Mouse (Mus musculus): ENCODE measurements at regions not wholly inside any gene's neighbourhood (a gene's known extent, or its start where the extent isn't known, plus 50 kb on each side); places are given as distances from the start of the nearest gene placed in this dataset.
"Not testable (repeated sequence)": the region's sequence is repeated elsewhere in the genome, so short reads cannot be mapped to it uniquely, and the experiment has no call there.

DNA sequence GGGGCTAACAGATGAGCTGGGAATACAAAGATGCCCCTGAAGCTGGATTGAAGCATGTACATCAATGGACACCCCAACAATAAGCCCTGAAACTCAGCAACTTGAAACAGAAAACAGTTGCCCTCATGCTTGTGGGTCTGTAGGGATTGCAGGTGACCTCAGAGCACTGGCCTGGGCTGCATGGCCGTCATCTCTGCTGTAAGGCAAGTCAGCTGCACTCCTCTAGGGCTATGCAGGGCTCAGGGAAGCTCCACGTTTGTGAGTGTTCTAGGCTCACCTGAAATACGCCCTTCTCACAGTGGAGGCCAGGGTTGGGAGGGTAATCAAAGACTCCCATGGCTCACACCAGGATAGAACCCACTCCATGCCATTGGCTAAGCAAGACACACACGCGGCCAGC, 292.2 kb upstream of the Kdm8 start:
- DNase-seq (ENCODE audit: low spot score in 2 of 2), result no peak

DNA sequence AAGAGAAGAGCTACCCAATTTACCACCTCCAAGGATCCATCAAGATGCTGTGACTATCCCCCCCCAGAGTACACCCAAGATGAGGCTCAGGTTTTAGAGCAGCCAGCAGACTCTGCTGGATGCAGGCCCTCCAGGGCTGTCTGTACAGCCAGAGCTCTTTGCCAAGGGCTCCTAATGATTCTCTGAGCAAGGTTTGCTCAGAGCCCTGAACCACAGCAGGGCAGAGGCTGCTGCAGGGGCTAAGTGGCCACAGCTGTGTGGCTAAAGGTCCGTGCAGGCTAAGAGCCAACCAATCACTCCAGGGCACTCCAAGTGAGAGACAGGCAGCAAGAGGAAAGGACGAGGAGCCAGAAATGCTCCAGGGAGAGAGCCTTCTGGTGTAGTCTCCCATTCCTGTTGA, 289.2 kb upstream of the Kdm8 start:
- no peak for DNase-seq (ENCODE audit: low spot score in 2 of 2)

DNA sequence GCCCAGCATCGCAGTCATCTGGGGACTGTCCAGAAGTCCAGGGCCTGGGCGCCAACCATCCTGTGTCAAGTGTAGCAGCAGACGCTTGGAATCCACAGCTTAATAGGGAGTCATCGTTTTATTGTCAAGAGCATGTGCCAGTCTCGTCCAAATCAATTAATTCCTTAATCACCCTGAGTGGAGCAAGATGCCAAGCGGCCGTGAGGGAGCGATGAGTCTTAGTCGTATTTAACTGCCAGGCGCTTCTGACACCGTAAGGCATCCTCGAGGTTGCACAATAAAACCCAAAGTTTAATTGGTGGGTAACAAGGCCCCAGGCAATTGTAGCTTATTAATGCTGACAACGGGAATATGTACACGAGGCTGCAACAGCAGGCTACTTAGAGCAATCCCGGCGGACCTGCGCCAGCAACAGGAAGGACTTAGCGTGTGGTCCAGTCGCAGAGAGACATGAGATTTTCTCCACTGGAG, 277.6 kb upstream of the Kdm8 start:
- no peak for DNase-seq (ENCODE audit: low spot score in 2 of 2)

DNA sequence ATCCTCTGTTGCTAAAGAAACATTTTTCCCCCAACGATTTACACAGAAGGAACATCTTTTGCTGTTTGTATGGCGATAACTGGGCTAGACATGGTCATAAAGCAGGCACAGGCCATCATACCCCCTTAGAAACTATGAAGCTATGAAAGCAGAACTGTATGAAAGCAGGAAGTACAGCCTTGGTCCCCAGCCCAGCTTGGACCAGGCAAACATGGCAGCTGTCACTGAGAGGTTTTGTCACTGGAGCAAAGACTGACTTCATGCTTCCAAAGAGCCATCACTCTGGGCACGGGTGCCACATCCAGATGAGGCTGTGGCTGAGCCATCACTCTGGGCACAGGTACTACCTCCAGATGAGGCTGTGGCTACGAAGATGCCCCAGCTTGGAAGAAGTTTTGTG, 276.8 kb upstream of the Kdm8 start:
- no peak for DNase-seq (ENCODE audit: low spot score in 2 of 2)

DNA sequence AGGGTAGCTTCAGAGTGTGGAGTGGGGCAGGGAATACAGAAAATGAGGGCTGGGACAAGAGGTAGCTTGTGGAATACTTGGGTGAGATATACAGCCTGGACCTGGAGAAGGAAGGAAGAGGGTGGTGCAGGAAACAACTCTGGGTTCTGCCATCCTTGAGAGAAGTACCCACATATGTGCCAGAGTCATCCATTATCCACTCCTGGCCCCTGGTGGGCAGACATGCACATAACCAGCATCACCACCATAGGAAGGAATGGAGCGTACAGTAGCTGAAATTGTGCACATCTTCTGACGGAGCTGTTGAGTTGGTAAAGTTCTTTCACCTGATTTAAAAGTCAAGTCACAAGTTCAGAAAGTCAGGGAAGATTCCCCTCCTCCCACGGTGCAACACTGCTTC, 262.9 kb upstream of the Kdm8 start:
- peak; percentile 43 to 59 for DNase-seq (ENCODE audit: low spot score in 2 of 2)

DNA sequence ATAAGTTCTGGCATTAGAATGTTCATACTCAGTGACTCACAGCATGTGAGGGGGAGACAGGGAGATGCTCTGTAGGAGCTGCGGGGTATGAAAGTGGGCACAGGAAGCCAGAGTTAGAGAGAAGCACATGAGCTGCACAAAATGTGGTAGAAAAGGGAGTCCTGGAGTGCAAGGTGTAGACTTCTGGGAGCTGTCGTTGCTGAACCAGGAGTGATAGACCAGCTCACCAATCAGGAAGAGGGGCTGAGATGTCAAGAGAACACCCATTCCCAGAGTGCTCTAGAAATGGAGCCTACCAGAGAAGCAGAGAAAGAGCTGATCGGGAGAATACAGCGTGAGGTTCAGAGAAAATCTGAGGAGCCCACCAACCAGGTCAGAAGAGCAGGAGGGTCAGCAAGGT, 262.2 kb upstream of the Kdm8 start:
- peak; percentile 10 to 16 for DNase-seq (ENCODE audit: low spot score in 2 of 2)

DNA sequence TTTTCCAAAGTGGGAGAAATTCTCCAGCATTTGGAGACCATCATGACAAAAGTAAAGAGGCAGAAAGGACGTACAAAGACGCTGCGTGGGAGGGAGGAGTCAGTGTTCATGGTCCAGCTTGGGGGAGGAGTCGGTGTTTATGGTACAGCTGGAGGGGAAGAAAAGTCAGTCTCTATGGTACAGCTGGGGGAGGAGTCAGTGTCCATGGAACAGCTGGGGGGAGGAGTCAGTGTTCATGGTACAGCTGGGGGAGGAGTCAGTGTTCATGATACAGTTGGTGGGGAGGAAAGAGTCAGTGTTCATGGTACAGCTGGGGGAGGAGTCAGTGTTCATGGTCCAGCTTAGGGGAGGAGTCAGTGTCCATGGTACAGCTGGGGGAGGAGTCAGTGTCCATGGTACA, 261.5 kb upstream of the Kdm8 start:
- DNase-seq (ENCODE audit: low spot score in 2 of 2), result not testable (repeated sequence)

DNA sequence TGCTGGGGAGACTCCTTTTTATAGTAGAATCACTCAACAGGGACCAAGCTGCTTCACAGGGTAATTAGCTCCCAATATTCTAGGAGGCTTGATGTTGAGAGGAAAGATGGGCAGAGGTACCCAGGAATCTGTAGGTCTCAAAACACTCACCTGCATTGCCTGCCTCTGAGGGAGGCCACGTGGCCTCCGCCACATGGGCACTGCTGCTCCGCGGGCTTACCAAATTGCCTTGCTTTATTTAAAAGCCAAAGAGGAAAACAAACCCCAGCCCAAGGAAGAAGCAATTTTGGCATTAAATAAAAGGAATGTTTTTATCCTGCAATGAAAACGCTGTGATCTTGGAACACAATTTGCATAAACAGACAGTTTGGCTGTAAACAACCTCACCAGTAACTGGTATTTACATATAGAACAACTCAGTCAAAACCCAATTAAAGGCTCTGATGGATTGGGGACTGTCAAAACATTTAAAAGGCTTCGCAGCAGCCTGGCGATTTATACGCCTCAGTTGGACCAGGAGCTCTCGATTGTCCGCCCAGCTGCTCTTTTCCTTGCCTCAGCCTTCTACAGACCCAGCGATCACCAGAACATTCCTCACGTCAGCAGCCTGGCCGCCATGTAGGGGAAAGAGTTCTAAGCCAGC, 259.3 kb upstream of the Kdm8 start:
- no peak for DNase-seq (ENCODE audit: low spot score in 2 of 2)

DNA sequence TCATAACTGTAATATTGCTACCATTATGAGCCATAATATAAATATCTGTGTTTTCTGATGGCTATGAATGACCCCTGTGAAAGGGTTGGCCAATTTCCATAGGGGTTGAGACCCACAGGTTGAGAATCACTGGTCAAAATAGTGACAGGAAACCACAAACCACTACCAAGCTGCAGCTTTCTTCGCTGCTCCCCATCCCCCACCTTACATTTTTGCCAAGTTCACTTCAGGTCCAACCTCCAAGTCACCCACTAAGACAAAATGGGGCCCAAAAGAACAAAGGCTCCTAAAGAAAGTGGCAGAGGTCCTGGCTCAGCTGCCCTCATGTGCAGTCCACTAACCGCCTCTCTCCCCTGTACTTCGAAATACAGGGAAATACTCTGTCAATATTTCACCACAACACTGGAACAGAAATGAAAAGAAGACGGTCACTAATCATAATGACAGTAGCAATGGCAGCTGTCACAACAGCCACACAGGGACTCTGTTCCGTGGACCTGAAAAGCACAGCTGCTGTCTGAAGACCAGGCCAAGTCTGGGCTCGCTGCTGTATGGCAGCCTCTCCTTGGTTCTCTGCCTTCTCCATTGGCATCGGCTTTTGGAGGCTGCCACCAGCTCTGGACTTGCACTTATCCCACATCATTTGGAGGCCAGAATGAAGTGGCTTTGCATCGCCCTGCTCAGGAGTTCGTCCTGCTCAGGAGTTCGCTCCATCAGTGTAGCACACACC, 257.3 kb upstream of the Kdm8 start:
- no peak for DNase-seq (ENCODE audit: low spot score in 2 of 2)

DNA sequence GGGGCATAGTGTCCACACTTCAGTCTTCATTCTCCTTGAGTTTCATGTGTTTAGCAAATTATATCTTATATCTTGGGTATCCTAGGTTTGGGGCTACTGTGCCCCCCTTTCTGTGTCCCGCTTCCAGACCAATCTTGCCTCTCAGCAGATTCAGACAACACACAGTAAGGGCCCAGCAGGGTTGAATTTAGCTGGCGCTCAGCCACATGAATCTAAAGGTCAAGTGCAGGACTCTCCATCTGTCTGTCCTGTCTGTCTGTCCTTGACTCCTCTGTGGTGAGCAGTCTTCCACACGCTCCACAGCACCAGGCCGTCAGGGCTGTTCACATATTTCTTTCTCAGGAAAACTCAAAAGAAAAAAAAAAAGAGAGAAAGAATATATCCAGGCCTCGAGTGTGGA, 255.5 kb upstream of the Kdm8 start:
- DNase-seq (ENCODE audit: low spot score in 2 of 2), result no peak

DNA sequence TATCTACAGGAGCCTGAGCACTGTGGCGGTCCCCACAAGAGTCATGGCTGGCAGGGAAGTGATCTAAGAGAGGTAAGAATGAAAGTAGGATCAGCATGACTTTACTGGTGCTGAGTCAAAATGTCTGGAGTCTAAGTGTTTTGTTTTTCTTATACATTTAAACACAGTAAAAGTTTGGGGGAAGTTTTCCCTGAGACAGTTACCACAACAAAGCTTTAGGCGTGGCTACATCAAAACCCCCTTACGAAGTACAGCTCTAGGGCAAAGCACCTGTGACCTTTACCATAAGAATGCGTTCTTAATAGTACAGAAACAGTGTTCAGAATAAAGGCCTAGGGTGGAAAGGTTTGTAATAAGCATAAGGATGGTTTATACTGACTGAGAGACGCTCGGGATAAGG, 254.4 kb upstream of the Kdm8 start:
- no peak for DNase-seq (ENCODE audit: low spot score in 2 of 2)

DNA sequence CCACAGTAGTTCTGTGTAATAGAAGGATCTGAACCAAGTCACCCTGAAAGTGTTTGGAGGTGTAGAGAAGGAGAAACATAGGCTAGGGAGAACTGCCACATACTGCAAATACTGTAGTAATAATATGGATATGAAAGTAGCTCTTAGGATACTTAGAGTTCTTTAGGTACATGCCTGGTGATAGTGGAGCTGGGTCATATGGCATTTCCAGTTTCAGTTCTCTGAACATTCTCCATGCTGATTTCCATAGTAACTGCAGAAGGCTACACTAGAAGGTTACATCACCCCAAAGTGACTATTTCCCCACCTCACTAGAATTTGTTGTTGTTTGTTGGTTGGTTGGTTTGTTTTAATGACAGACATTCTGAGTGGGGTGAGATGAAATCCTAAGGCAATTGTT, 253.2 kb upstream of the Kdm8 start:
- DNase-seq (ENCODE audit: low spot score in 2 of 2), result no peak

DNA sequence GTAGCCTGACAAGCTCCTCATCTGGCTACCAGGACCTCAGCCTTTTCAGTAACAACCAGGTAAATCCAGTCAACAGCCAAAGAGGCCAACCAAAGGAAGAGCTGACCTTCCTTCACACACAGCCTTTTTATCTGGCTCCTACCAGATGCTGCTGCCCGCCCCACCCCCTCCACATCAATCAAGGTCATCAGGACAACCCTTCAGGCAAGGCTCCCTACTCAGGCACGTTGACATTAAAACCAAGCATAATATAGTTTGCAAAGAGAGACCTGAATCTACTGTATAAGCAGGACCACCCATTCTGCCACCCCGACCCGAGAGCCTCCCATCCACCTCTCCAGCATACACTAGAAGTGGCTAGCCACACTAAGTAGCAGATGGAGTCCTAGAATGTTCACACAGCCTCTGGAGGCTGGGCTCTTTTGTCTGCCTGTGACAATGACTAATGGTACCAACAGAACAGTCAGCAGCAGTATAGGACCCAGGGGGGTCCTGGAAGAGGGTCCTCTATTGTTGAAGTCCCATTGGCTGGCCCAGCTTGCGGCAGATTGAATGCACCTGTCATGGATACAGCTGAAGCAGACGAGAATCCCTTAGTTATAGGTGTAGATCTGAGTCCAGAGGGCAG, 233.0 kb upstream of the Kdm8 start:
- DNase-seq (ENCODE audit: low spot score in 2 of 2), result no peak

DNA sequence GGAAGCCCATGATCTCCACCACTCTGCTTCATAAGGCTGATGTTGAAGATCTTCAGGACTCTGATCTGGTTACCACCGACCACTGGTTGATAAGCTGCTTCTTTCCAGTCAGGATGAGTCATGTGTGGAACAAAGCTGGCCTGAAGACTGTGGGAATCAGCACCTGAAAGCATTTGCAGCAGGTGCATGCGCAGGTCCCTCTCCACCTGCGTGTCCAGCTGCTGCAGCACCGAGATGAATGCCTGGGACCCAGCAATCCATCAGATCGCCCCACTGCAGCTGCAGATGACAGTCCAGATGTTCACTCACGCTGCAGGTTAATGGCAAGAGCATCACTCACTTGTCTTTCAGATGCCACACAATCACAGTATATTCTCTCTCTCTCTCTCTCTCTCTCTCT, 230.4 kb upstream of the Kdm8 start:
- no peak for DNase-seq (ENCODE audit: low spot score in 2 of 2)

DNA sequence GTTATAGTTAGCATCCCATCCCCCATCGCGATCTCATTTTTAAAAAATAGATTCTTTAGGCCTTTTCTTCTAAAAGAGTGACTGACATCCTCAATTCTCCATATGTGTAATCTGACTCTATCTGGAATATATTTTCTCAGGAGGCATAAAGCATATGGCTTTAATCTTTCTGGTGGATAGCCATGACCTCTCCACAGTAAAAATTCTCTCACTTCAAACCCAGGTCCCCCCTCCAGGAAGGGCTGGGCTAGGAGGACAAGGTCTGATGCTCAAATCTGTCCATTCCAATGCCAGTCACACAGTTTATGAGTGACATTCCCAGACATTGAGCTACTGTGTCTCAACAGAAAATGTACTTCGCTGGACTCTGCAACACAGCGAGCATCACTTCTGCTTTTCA, 226.8 kb upstream of the Kdm8 start:
- no peak for DNase-seq (ENCODE audit: low spot score in 2 of 2)

DNA sequence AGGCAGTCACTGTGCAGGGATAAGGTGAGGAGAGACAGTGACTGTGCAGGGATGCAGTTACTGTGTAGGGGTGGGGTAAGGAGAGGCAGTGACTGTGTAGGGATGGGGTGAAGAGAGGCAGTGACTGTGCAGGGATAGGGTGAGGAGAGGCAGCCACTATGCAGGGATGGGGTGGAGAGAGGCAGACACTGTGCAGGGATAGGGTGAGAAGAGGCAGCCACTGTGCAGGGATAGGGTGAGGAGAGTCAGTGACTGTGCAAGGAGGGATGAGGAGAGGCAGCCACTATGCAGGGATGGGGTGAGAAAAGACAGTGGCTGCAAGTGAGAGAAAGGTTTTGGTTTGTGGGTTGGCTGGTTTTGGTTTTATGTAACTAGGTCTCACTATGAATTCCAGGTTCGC, 221.8 kb upstream of the Kdm8 start:
- DNase-seq (ENCODE audit: low spot score in 2 of 2), result no peak

DNA sequence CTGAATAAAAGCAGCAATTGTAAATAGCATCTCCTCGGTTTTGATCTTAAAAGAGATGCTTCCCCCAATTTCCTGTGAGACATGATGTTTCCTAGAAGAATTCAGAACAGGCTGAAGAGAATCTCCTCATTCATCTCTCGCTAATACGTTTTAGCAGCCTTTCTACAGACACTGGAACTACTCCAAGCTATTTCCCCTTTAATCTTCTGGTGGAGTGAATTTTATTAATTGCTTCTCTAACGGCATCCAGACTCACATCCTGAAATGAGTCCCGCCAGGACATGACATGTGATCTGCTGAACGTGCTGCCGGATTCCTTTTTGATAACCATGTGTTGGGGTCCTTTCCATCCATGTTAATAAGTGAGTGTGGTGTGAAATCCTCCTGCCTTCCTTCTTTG, 209.6 kb upstream of the Kdm8 start:
- no peak for DNase-seq (ENCODE audit: low spot score in 2 of 2)

DNA sequence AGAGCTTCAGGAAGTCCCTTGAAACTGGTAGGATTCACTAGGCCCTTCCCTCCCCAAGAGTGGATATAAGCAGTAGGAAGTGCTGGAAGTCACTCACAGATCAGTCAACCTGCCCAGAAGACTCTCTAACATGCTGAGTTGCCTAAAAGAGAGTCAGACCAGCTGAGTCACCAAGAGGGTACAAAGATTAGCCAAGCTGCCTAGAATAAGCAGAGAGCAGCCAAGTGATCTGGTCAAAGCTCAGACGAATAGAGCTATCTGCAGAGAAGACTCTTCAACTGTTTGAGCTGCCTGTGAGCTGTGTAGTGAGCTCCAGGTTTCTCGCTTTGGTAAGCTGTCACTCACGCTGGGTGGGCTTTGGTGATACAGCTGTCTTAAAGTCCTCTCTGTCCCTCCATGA, 207.4 kb upstream of the Kdm8 start:
- no peak for DNase-seq (ENCODE audit: low spot score in 2 of 2)

DNA sequence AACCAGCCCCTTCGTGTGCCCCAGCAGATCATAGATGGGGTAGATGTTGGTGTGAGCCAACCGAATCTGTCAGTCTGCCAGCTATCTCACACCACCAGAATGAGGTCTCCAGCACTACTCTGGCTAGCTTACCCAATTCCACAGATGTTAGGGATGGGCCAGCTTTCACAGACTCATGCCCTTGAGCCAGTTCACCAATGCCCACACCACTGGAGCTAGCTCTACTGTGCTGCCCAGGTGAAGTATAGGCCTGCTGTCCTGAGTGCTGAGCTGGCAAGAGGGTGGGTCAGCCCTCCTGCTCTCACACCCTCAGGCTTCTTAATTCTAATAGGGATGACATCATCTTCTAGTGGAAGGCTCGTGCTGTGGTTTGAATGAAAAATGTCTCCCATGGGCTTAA, 201.5 kb upstream of the Kdm8 start:
- no peak for DNase-seq (ENCODE audit: low spot score in 2 of 2)

DNA sequence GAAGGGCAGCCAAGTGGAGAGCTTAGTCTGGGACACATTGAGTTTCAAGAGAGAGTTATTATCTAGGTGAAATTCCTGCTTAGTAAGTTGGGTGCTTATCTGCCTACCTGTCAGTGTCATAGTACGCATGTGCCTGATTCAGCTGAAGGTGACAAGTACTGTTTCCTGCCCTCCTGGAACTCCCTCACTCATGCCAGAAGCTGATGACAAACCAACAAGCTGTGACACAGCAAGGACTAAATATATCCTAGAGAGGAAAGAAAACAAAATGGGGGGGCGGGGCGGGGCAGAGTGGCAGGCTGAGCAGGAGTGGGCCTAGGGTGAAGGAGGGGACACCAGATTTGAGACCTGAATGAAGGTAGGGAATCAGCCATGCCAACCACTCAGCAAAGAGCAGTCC, 196.1 kb upstream of the Kdm8 start:
- no peak for DNase-seq (ENCODE audit: low spot score in 2 of 2)

DNA sequence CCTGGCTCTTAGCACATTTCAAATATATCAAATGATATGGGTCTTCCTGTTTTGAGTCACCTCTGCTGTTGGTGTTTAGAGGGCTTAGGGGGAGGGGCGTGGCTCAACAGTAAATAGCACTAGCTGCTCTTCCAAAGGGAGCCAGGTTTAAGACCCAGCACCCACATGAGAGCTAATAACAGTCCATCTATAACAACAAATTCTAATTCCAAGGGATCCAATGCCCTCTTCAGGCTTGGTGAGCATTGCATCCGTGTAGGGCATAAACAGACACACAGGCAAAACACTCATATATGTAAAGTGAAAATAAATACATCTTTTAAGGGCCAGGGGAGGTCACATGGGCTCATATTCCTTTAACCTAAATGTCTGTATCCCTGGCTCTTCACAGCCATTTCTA, 194.1 kb upstream of the Kdm8 start:
- no peak for DNase-seq (ENCODE audit: low spot score in 2 of 2)

DNA sequence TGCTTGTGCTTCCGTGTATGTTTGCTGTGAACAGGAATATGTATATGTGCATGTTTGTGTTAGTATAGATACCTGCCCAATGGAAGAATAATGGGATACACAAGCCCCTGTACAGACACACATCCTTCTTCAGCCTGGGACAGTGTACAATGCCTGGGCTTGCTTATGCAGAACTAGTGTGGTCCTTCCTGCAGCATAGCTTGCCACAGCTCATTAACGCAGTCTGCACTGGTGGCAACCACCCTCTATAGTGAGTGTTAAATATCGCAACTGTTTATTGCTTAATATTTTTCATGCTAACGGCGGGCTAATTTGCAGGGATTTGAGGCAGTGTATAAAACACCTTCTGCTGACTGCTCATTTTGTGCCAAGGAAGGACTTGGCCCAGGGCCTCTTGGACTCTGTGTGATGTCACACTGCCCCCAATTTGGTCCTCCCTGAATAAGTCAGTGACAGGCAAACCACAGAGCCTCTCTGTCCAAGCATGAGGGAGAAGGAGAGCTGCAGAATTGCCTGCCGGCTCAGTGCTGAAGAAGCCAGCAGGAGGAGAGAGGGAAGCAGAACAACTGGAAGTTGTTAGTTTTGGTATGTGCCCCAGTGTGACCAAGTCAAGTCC, 193.4 kb upstream of the Kdm8 start:
- no peak for DNase-seq (ENCODE audit: low spot score in 2 of 2)

DNA sequence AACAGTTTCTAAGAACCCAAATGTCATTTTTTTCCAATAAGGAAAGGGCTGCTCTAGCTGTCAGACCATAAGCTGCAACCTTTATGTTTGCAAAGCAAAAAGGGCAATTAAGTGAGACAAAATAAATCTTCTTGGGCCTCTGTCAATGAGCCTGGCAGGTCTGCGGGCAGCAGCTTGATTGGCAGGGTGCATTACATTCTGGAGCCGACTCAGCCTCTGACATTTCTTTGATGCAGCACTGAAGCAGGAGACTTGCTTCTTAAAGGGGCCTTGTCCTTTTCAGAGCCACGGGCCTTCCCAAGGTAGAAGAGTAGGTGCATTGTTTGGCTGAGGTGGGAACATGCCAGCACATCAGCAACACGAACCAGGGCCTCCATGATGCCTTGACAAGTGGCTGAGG, 190.2 kb upstream of the Kdm8 start:
- no peak for DNase-seq (ENCODE audit: low spot score in 2 of 2)

Measured in frontal cortex, postnatal 14 days (tissue).